Mouse (Mus musculus) lung, postnatal 4 days (tissue): ENCODE data around the gene Wnk1.
"Not testable (repeated sequence)": the region's sequence is repeated elsewhere in the genome, so short reads cannot be mapped to it uniquely, and the experiment has no call there.

ENCODE experiments used
- DNase-seq, 2 experiments: peaks; one replicate each; pipeline ENCODE4 v3.0.0; 2021

The Wnk1 gene

DNA sequence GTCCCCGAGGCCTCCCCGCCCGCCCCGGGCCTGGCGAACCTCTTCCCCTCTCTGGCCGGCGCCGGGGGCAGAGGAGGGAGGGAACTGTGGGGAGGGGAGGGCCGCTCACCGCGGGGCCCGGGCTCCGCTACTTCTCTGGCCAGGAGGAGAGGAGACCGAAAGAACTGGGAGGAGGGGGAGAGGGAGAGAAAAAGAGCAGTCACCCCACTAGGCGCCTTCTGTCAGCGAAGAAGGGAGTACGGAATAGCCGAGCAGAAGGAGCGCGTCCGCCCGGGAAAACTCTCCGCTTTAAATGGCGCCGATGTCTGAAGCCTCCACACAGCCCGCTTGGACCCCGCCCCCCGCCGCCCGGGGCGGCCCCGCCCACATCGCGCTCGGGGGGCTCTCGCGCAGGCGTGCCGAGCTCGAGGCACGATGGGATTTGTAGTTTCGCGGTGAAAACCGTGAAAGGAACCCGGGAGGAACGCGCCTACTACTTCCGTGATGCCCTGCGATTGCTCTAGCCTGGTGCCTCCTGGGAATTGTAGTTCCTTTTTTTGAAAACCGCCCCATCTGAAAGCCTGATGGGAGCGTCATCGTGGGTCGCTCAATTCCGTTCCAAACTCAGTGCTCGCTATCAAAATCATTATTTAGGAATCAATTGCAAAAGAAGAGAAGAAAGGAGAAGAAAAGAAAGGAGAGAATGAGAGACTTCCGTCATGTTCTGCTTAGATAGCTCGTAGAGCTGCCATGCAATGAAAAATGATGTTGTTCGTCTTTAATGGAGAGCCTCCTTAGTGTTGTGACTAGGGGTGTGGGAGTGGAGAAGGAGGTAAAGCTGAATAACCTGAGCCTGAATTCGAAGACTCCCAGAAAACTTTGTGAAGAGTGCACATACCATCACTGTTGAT, at the start of gene Wnk1:
Gene Wnk1, minus strand, starts transcription at position 307 of the 890 bp plus-strand sequence.
- DNase-seq, result peak; percentile 98 to 99

DNA sequence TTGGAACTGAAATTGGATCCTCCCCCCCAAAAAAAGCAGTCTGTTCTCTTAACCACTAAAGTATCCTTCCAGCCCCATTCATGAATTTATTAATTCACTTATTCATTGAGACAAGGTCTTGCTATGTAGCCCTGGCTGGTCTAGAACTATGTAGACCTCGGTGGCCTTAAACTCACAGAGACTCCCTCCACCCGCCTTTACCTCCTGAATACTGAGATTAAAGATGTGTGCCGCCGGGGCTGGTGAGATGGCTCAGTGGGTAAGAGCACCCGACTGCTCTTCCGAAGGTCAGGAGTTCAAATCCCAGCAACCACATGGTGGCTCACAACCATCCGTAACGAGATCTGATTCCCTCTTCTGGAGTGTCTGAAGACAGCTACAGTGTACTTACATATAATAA, 48.6 kb upstream of the Wnk1 start:
- DNase-seq, result not testable (repeated sequence)

DNA sequence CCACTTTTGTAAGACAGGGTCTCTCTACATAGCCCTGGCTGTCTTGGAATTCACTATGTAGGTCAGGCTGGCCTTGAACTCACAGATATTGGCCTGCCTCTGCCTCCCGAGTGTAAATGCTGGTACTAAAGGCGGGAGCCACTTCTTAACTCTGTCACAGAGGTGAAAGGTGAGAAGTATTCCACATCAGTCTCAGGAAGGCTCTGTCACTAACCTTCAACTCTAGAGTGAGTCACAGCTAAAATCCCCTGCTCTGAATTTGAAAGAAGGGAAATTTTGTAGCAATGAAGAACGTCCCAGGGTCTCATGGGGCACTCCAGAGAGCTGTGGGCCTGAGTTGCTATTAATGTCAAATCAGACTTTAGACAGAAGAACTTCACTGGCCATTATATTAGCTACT, 47.4 kb upstream of the Wnk1 start:
- no peak for DNase-seq

DNA sequence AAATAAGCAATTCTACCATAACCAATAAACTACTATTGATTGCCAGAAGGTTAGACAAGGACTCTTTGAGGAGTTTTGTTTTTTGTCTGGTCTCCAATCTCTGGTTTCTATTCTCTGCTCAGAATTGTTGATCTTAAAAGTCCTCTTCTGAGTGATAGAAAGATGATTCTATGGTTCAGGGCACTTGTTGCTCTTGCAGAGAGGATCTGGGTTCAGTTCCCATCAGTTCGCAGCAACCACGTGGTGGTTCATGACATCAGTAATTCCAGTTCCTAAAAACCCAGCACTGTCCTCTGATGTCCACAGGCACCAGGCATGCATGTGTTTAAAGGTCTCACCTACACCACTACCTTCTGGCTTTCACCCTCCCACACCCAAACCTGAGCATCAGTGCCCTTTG, 46.5 kb upstream of the Wnk1 start:
- no peak for DNase-seq

DNA sequence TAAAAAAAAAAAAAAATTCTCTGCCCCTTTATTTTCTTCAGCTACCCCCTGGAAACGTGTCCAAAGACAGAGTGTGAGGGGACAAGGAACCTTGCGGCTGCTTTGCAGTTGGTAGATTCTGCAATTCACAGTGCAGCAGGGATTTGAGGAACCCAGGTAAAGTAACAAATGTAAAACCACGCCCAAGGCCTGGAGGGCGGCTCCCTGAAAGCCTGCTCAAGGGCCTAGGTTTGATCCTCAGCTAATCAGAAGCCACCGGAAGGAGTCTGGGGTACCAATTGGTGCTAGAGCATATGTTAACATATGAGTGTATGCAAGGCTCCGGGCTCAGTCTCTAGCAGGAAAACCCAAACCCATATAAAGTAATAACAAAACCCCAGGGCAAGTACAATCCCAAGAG, 45.0 kb upstream of the Wnk1 start:
- no peak for DNase-seq

DNA sequence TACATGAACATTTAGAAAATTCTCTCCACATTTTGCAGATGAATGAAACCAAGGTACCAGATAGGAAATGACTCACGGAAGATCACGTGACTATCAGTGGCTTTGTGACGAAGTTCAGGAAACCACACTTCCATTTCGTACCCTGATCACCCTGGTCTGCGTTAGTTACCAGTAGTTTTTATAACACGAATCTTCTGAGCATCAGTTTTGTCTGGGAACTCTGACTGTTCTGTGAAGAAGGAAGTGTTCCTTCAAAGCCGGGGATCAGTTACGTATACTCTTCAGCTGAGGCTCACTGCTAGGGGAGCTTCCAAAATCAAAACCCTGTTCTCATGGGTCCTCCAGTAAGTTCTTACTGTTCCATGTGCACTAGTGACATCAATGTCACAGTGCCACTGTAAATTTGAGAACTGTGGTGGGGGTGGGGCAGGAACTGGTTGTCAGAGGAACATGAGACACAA, 44.5 kb upstream of the Wnk1 start:
- DNase-seq, result no peak

DNA sequence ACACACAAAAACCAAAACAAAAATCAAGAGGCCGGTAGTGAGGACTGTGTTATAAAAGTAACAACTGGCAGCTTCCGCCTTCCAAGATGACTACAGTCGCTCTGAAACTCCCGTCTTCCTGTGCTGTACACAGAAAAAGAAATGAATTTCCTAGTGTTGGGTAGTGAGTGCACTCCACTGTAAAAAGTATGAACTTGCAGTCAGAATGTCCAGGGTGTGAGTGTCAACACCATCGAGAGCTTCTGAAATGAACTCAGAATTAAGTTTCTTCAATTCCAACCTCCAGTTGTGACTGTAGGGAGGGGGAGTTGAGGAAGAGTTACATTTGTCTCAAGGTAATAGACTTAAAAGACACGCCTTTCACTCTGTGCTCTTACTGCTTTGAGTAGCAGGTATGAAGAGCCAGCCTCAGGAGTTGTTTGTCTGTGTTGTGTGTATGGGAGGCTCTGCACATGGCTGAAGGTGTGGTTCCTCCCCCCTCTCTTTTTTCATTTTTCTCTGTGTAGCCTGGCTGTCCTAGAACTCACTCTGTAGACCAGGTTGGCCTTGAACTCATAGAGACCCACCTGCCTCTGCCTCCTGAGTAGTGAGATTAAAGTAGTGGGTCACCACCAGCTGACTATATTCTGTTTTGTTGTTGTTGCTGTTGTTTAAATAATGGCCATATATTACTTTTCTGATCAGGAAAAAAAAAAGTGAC, 43.9 kb upstream of the Wnk1 start:
- no peak for DNase-seq

DNA sequence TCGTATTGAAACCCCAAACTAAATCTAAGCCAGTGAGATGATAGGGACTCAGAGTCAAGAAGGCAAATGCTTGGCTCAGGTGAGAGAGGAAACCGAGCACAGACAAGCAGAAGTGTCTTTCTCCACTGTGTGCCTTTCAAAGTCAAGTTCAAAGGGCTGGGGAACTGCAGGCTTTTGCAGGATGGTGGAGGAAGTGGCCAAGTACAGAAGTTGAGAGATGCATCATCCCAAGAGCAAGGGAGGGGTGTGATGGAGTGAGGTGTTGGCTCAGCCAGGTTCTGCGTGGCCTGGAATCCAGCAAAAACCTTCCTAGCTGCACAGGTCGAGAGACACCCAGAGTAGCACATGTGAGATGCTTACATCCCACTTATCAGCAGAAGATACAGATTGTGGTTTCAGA, 43.0 kb upstream of the Wnk1 start:
- DNase-seq, result no peak

DNA sequence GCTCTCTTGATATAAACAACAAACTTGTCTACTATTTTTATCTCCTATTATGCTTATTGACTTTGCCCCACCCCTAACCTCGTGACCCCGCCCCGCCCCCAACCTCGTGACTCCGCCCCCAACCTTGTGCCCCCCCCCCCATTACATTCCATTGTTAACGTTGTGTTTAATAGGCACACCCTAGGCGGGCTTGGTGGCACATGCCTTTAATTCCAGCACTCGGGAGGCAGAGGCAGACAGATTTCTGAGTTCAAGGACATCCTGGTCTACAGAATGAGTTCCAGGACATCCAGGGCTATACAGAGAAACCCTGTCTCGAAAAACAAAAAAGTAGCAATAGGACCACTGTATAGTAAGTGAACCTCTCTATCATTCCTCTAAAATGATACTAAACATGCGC, 41.1 kb upstream of the Wnk1 start:
- DNase-seq, result no peak

DNA sequence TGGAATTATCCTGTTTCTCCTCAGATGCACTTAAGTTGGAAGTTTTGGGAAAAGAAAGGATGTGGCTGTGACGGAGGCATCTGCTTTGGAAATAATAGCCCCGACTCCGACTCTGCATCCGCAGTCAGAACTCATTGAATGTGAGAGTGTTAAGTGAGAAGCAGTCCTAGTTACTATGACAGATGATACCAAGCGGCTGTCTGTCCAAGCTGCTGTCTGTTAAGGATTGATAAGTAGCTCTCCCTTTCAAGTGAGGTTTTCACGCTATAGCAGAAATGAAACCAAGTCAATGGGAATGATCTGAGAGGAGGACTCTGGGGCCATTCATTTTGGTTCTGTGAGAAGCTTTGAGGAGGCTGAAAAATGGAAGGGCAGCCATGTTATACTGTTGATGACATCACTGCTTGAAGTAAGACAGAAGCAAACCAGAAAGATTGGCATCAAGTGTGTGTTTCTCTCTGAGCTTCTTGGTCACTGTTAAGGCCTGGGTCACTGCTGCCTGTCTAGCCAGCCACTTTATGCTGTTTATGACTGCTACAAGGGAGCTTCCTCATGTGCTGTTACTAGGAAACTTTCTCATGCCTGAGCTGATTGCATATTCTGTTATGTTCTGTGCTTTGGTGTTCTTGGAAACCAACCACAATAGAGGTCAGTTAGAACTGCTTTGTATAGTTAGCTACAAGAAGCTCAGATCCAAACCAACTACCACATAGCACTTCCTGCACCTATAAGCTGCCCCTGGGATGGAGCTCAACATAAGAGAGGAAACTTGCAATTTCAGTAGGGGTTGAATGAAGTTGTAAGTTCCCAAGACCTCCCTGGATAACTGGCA, 38.4 kb upstream of the Wnk1 start:
- no peak for DNase-seq

DNA sequence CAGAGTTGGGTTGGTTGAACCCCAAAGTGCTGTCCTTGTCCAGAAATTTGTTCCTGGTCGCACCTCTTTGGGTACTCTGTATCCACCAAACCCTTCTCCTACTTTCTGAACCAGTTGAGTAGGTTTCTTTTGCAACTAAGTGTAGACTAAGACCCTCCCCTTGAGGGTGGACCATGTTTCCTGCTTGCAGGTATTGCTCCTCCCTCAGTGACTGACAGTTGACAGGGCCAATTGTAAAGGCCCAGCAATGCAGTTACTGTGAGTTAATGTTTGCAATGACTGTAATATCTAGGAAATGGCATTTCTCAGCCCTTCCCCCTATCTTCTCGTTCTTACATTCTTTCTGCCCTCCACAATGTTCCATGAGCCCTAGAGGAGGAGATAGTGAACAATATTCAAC, 34.2 kb upstream of the Wnk1 start:
- peak; percentile 26 to 39 for DNase-seq

DNA sequence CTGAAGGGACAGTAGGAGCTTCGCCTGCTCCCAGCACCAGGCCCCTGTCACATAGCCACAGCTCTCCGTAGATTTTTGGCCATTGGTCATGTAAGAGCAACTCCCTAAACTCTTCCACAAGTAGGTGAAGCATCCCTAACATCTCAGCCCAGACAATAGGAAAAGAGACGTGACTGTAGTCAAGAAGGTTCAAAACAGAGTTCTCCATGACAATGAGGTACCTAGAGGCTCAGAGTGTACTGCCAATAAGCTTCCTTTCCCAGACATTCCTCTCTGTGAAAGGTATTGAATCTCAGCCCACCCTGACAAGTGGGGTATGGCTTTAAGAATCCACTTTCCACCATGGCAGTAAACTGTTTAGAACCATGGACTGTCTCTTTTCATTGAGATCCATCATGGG, 31.1 kb upstream of the Wnk1 start:
- no peak for DNase-seq

DNA sequence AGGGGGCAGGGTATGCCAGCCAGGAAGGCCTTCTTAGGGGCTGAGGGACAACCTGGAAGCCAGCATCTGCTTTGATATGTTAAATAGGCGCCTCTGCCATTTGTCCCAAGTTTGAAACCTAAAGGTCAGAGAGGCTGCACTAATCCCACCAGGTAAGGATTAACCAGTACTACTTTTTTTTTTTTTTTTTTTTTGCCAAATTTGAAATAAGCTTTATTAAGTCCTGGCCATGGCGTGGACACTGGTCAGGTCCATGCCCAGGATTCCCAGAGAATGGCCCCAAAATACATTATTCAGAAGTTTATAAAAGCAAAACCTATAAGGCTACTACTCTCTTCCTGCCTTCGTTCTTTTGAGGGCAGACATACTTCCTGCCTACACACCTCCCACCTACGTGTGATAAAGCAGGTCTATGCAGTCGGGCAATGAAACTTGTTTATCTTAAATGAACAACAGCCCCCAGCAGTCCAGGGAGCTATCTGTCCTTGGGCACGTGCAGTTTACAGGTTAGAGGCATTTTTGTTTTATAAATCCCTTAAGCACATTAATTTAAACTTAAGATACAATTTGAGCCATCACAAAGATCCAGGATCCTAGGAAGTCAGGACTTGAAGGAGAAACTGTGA, 27.2 kb upstream of the Wnk1 start:
- DNase-seq, result no peak

DNA sequence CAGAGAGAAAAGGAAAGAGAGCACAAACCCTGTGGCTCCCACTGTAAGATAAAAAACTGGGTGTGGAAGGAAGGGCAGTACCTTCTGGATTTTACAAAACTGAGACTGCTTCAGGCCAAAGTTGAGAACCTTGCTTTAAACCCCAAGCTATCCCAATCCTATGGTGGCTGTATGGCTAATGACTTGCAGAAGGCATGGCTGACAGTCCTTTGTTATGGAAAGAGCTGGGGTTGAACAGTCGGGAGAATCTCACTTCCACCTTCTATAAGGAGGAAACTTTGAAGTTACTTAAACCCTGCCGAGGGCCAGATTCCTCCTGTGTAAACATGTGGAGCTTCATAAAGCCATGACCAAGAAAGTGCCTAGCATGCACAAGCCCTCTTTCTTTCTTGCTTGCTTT, 26.2 kb upstream of the Wnk1 start:
- DNase-seq, result no peak

DNA sequence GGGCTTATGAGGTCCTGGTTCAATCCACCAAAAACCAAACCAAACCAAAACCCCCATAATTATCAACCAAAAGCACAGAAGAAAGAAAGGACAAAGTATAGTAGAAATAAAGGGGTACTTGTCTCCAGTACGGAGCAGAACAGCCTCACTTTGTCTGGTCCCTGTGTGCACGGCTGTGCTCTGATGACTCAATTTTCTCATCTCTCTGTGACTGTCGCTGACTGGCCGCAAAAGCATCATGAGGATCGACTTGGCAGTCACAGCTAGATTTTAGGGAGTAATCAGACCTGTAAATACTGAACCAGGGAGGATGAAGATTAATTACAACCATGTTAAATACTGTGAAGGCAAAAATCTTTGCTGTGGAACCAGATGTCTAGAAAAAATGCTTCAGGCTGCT, 24.5 kb upstream of the Wnk1 start:
- no peak for DNase-seq

DNA sequence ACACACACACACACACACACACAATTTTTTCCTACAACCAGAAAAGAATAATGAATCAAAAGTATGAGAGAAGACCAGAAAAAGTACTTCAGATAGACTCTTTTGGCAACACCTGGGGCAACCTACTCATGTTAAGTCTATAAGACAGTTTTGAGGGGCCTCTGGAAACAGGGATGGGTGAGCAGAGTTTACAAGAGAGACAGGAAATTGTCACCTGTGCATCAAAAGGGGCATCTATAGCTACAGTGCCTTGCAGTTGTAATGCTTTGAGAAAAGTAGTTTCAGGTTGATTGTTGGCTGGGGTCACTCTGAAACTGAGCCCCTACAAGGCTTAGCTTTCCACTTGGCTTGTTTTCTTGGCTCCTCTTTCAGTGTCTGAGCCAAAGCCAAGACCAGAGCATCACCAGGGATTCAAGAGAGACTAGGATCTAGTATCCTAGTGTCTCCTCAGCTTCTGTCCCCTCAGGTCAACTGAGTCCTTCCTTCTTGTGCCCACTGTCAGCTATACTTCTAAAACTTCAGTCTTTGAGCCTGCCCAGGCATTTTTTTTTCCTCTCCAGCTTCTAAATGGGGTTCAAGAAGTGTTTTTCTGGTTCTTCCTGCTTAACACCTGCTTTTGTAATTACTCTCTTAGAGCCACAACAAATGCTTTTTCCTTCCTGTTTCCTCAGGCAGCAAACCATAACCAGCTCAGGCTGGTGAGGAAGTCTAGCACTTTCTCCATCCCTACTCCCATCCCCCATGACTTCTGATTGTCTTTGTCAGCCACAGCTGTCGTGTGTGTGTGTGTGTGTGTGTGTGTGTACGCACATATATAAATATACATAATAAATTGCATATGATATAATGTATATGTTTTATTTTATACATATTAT, 17.4 kb upstream of the Wnk1 start:
- DNase-seq, result peak in 1 of 2 experiments; percentile 10

DNA sequence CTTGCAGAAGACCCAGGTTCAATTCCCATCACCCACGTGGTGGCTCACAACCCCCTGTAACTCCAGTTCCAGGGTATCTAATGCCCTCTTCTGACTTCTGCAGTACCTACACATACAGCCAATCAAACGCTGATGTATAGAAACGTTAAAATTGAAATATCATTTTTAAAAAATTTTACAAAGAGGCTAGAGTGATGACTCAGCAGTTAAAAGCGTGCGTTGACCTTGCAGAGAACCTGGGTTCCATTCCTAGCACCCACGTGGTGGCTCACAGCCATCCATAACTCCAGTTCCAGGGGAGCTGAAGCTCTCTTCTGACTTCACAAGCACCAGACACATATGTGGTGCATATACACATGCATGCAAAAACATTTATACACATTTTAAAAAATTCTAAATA, 15.9 kb upstream of the Wnk1 start:
- no peak for DNase-seq

DNA sequence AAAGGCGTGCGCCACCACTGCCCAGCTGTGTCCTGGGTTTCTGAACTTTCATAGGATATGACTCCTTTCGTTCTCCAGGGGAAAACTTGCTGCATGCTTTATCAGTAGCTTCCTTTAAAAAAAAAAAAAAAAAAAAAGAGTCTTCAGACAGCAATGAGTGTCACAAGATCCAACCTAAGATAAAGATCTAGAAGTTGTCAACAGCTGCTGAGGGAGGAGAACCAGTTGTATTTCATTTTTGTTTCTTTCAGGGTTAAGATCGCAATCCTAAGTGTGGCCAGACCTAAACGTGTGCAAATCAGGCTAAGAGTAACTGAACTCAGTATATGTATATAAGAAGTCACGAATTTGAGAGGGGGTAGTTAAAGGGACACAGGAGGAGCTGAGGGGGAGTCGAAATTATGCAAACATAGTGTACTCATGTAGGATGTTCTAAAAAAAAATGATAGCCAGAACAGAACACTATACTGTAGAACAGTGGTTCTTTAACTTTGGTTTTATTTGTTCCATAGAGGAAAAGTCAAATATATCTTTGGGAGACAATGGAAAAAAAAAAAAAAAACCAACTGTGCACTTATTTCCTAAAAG, 9.3 kb upstream of the Wnk1 start:
- no peak for DNase-seq

DNA sequence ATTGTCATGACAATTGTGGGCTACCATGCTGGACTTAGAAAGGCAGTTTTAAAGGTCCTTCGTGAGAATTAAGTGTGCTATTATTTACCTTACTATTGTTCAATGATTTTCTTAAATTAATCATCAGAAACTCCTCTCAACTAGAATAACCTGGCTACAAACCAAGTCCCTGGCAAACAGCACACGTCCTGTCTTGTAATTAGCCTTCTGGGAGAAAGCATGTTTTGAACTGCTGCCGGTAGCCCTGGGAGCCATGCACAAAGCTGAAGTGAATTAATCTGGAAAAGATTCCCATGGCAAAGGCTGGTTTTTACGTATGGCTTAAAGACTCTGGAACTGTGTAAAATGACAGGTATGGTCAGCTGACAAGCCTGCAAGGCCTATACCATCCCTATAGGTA, 6.9 kb upstream of the Wnk1 start:
- DNase-seq, result no peak

DNA sequence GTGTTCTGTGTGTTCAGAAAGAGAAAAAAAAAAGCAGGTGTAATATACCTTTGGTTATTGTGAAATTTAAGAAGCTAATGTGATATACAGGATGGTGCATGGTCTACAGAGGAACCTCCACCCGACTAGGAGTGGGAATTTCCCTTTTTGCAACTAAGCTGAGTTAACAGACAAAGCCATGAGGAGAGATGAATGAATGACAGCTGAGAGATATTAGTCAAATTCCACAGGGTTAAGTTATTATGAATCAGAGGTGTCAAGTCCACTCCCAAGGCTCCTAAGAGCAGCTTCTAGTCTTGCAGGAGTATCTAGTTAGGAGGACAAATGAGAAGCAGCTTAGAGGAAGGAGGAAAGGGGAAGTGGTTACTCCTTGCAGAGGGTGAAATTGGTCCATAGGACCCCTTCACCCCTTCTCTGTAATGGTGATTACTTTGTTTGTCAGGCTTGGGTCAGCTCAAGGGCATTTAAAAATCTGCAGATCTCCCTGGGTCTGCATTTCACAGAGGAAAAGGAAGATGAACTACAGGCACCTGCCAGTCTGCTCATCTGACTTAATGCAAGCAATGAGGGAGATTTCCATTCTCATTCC, 4.3 kb upstream of the Wnk1 start:
- no peak for DNase-seq

DNA sequence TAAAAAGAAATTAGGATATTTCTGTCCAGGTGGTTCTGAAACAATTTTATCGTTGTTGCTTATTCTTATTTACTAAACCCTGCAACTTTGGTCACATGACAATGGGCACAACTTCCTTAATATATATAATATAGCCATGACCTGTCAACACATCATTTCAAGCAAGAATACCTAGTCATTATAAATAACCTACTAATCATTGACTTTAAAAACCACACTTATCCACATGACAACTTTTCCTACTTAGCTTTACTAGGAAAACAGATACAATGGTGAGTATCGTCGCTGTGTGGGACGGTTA, 2.0 kb upstream of the Wnk1 start:
- DNase-seq, result no peak
